Mouse (Mus musculus): ENCODE measurements around the gene Cenpp.
A peak's percentile ranks its signal among the peaks of the same experiment; 100 is the strongest.

Gene Cenpp

GRCm38 (mm10) chr13:49507176-49507575, 145.4 kb downstream of the Cenpp start:
- no peak for DNase-seq

GRCm38 (mm10) chr13:49505776-49506175, 146.8 kb downstream of the Cenpp start:
- DNase-seq = no peak

GRCm38 (mm10) chr13:49504510-49504909, 148.1 kb downstream of the Cenpp start, which contains the start of gene Ecm2:
TSS of gene Ecm2 (plus strand) at chr13:49504810.
- DNase-seq = no peak

- DNase-seq = no peak
Observed at GRCm38 (mm10) chr13:49492376-49493368, 159.9 kb downstream of the Cenpp start, which contains the start of gene Tes3-ps. TSS of gene Tes3-ps (plus strand) at chr13:49493318.

- DNase-seq = no peak
Observed at GRCm38 (mm10) chr13:49485388-49485787, 167.2 kb downstream of the Cenpp start.

- DNase-seq = peak; percentile 45
Observed at GRCm38 (mm10) chr13:49480551-49480950, 172.0 kb downstream of the Cenpp start.

- peak; percentile 62 for DNase-seq
Observed at GRCm38 (mm10) chr13:49480057-49480456, 172.5 kb downstream of the Cenpp start.

GRCm38 (mm10) chr13:49479399-49479798, 173.2 kb downstream of the Cenpp start:
- DNase-seq = no peak

GRCm38 (mm10) chr13:49478851-49479374, 173.7 kb downstream of the Cenpp start:
- no peak for DNase-seq

- no peak for DNase-seq
Observed at GRCm38 (mm10) chr13:49477887-49478286, 174.7 kb downstream of the Cenpp start.

- no peak for DNase-seq
Observed at GRCm38 (mm10) chr13:49472676-49473005, 179.9 kb downstream of the Cenpp start.

- DNase-seq = no peak
Observed at GRCm38 (mm10) chr13:49471981-49472675, 180.5 kb downstream of the Cenpp start.

- DNase-seq = no peak
Observed at GRCm38 (mm10) chr13:49470806-49471205, 181.8 kb downstream of the Cenpp start.

GRCm38 (mm10) chr13:49470319-49470718, 182.3 kb downstream of the Cenpp start:
- DNase-seq = no peak

- DNase-seq = no peak
Observed at GRCm38 (mm10) chr13:49469002-49469401, 183.6 kb downstream of the Cenpp start.

GRCm38 (mm10) chr13:49467585-49467984, 185.0 kb downstream of the Cenpp start:
- DNase-seq = no peak

GRCm38 (mm10) chr13:49466393-49467075, 186.1 kb downstream of the Cenpp start:
- DNase-seq = no peak

GRCm38 (mm10) chr13:49465875-49466274, 186.7 kb downstream of the Cenpp start:
- no peak for DNase-seq

GRCm38 (mm10) chr13:49462921-49463320, 189.7 kb downstream of the Cenpp start:
- no peak for DNase-seq

GRCm38 (mm10) chr13:49461458-49462132, 191.0 kb downstream of the Cenpp start:
- no peak for DNase-seq

GRCm38 (mm10) chr13:49460692-49461414, 191.7 kb downstream of the Cenpp start:
- no peak for DNase-seq

GRCm38 (mm10) chr13:49460276-49460675, 192.3 kb downstream of the Cenpp start:
- DNase-seq = no peak

All from cerebellum, adult 11-12 months (tissue).